Mouse (Mus musculus) fibroblast of lung, adult 2 months (primary cell): ENCODE results near the gene 2810459M11Rik.
"Not testable (repeated sequence)": the region's sequence is repeated elsewhere in the genome, so short reads cannot be mapped to it uniquely, and the experiment has no call there.

Source experiments
- DNase-seq: peaks from one replicate; pipeline ENCODE4 v3.0.0-alpha.2; 2011; ENCODE audit warnings: low read depth

The 2810459M11Rik gene

DNA sequence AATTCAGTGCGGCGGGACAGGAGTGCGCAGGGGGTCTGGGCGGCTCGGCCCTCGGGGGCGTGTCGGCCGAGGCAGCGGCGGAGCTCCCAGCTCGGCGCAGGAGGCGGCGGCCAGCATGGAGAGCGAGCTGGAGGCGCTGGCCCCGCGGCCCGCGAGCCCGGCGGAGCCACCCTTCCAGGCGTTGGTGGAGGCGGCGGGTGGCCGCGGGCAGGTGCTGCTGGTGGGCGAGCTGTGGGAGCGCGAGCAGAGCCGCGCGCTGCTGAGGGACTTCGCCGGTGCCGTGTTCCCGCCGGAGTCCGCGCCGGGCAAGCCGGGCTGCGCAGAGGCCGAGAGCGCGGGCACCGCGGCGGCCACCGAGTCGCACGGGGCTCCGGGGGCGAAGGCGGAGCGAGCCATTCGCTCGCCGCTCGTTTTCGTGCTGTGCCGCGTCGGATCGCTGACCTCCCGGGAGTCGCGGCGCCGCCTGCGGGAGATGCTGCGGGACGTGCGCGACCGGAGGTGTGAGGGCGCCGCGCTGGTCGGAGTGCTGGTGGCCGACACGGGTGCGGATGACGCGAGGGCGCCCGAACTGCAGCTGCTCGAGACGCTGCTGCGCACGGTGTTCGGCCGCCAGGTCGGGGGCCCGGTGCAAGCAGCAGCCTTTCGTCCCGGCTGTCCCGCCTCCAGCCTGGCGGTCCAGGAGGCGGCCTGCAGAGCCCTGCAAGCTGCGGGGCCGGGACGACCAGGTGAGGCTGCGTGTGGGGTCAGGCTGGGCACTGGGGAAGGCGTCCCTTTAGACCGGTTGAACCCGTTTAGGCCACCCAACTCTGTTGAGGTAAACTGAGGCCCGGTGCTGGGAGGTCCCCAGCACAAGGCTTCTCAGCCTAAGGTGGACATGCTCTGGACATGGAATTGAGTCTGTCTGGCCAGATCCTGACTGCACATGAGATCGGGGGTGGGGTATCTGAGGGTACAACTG is at the start of gene 2810459M11Rik:
Gene 2810459M11Rik, plus strand, starts transcription at position 16 of the 958 bp plus-strand sequence.
- DNase-seq: no peak

DNA sequence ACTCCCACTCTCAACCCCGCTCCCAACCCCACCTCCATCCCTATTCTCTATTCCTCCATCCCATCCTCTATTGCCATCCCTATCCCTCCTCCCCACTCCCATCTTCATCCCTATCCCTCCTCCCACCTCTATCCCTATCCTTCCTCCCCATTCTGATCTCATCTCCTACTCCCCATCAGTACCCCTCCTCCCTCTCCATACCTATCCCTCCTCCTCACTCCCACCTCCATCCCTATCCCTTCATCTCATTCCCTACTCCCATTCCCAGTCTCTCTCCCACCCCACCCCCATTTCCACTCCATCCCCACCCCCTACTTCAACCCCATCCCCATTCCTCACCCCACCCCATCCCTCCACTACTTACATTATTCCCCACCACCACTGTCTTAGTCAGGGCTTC is 48.4 kb upstream of the 2810459M11Rik start:
- no peak for DNase-seq

- DNase-seq: no peak
Observed at GRCm38 (mm10) chr1:85998012-85998411, 47.7 kb upstream of the 2810459M11Rik start.

DNA sequence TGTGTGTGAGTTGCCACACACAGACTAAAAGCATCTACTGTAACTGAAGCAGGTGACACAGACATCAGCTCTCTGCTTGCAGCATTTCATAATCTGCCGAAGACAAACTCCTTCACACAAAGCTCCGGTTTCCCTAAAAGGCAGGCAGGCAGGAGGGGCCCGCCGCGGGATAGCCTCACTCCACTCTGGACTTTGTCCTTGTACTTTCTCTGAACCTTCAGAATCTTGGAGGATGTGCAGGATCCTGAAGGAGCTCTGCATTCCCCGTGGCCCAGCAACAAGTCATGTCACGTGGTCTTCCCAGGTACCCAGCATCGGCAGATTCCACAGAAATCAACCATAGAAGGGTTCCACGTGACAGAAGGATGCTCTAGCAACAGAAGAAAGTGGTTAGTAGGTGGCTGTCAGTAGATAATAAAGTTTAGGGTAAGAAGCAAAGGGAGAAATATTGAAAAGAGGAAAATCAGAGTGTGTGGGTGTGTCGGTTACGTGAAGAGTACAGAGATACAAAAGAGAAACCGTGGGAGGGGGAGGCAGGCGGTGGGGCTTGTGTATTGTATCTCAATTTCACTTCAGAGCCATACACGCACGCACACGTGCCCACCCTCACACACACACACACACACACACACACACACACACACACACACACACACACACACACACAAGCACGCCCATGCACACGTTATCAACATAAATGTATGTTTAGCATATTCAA is 45.7 kb upstream of the 2810459M11Rik start:
- DNase-seq: no peak

- DNase-seq: no peak
Observed at GRCm38 (mm10) chr1:86005540-86005939, 40.1 kb upstream of the 2810459M11Rik start.

GRCm38 (mm10) chr1:86006040-86006439 is 39.6 kb upstream of the 2810459M11Rik start:
- DNase-seq: no peak

DNA sequence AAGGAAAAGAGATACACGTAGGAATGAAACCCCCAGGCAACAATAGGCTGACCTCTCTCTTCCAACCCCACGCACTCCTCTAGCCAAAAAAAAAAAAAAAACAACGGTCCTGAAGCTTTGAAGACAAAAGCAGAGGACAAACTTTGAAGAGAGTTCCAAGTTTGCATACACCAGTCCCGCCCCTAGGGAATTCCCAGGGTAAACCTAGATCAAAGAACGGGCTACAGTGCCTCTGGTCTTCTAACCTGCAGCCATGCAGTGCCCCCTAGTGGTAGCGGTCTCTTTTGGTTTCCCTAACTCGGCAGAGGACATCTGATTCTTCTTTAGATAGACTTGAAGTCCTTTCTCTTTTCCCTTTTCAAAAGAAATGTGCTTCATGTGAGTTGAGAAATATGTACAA is 37.9 kb upstream of the 2810459M11Rik start:
- peak; percentile 28 for DNase-seq

GRCm38 (mm10) chr1:86015758-86016157 is 29.9 kb upstream of the 2810459M11Rik start:
- DNase-seq: not testable (repeated sequence)

DNA sequence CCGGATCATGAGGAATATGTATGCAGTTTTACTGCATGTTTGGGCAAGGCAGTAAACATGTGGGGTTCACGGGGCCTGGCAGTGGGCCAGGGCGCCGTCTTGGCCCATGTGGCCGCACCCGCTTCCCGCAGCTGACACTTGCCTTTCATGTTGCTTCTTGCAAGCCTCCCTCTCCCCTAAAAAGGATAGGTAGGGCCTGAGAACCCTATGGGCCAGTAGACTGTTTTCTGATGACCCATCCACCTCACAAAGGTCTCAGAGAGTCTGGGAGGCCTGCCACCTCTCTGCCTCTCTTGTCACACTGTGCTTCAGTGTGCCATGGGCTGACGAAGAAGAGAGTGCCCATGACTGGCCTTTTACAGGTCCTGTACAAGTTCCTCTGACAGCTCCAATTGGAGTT is 29.1 kb upstream of the 2810459M11Rik start, which contains the start of gene Spata3:
Gene Spata3, plus strand, starts transcription at position 301 of the 400 bp plus-strand sequence.
- no peak for DNase-seq

DNA sequence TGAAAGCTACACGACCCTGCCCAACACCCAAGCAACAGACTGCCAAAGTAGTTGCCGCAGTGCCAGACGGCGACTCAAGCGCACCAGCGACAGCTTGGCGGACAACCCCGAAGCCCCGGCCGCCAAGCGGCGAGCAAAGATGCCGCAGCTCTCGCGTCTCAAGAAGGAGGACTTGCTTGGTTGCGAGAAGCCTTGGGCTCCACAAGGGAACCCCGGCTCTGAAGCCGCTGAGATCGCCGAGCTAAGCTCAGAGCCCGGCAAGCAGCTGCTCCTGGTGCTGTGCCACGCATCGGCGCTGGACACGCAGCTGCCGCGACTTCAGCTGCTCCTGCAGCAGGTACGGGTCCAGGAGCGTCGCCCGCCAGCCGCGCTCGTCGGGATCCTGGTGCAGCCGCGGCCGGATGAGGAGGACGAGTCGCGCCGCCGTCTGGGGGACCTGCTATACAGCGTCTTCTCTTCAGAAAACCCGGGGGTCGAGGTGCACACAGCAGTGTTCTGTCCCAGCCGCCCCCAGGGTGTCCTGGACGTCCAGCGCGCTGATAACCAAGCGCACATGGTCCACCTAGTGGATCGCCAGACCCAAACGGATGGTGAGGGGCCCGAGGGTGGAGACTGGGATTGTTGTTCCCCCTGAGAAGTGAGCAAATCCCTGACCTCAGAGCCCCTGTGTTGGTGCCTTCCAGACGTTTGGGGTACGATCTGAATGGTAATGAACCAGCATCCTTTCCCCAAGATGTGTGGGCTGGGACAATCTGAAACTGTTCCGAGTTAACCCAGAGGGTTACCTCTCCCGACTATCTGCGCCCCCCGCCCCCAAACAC is 27.2 kb upstream of the 2810459M11Rik start:
- no peak for DNase-seq

- no peak for DNase-seq
Observed at GRCm38 (mm10) chr1:86021365-86021989, 24.2 kb upstream of the 2810459M11Rik start.

DNA sequence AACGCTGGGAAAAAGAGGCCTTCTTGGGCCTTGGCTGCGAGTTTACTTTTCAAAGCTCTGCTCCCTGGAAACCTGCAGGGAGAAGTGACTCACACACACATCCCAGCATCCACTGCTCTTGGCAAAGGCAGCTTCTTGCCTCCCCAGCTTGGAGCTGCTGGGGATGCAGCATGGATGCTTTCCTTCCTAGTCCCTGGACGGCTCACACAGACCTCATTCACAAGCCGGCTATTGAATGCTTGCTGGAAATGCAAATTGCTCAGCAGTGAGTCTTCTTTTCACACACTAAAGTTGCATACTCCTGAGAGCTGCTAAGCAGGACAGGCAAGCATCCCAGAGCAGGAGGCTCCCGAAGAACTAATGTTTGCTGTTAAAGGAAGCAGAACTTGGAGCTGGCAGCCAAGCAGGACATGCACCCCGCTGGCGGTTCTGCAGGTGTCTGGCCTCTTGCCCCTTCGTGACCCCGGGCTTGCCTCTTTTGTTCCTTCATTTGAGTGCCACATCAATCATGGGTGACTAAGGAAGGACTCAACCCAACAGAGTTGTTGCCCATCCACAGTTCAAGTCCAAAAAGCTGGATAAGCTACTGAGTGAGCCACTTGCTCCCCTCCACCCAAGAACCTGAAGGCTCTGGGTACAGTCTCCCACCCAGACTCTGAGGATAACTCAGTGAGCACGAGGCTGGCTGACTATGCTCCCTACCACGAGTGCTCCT is 13.2 kb upstream of the 2810459M11Rik start:
- DNase-seq: peak; percentile 71

- DNase-seq: no peak
Observed at GRCm38 (mm10) chr1:86038191-86038951, 7.3 kb upstream of the 2810459M11Rik start.

DNA sequence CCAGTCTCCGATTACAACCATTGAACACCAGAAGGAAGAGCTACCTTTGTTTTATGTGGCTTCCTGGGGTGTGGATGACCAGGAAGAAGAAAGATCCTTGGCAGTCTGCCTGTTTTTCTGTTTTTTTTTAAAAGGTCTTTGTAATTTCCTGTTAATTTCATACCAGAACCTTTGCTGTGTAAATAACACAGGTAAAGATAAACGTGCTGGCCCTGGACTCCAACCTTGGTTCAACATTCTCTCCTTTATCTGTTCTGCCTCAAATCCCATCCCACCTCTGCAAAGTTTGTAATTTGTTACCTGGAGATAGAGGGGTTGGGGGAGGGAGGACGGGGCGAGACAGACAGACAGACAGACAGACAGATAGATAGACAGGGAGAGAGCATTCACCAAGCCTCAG is 5.5 kb upstream of the 2810459M11Rik start:
- no peak for DNase-seq

GRCm38 (mm10) chr1:86040817-86041216 is 4.8 kb upstream of the 2810459M11Rik start:
- DNase-seq: no peak

- no peak for DNase-seq
Observed at GRCm38 (mm10) chr1:86045056-86045455, 607 bp upstream of the 2810459M11Rik start.

- DNase-seq: no peak
Observed at GRCm38 (mm10) chr1:86046833-86047563, 1.3 kb downstream of the 2810459M11Rik start.

- no peak for DNase-seq
Observed at GRCm38 (mm10) chr1:86048231-86048630, 2.6 kb downstream of the 2810459M11Rik start.

- DNase-seq: no peak
Observed at GRCm38 (mm10) chr1:86048744-86049143, 3.1 kb downstream of the 2810459M11Rik start.
